Mouse (Mus musculus) liver, adult 2 months (tissue): ENCODE data around the gene Epb41l1.

Source experiments
- CTCF ChIP-seq: fragments of 200-500 bp; IDR thresholded peaks from 2 replicates; pipeline ENCODE4 v1.5.1; 2011; ENCODE audit warnings: low read depth, low read length, control low read depth
- POLR2A ChIP-seq: fragments of 200-500 bp; IDR thresholded peaks from 2 replicates; pipeline ENCODE4 v1.6.1; 2011; ENCODE audit warnings: low read length, control low read depth; ENCODE audit not compliant: insufficient read depth; ENCODE audit errors: extremely low read depth

DNA sequence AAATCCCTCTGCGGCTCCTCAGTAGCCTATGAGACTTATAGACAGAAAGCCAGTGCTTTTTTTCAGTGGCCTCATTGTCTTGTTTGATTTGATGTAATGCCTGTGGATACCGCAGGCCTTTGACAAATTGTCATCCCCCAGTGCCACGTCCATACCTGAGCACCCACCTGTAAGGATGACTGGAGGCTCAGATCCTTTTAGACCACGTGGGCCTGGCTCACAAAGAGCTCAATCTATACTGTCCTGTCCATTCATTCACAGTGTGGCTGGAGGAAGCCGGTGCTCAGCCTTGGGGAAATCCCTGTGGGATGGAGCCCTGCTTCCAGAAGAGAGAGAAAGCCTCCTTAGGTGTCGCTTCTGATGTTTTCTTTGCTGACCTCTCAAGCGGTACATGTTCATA, 62.5 kb downstream of the Epb41l1 start:
- TF ChIP-seq POLR2A (no peak), CTCF (no peak)
